Mouse (Mus musculus): ENCODE results near the gene Ms4a4a.

The Ms4a4a gene

GRCm38 (mm10) chr19:11435058-11435834 is 59.9 kb downstream of the Ms4a4a start:
- DNase-seq, result no peak
